Mouse (Mus musculus): ENCODE results near the gene Lrrc51. TPM values are rescaled to one million over a fixed set of nuclear protein-coding genes. Genes with fewer than 3 reads are reported as not detected.
"Not testable (repeated sequence)": the region's sequence is repeated elsewhere in the genome, so short reads cannot be mapped to it uniquely, and the experiment has no call there.

Lrrc51 gene
- polyA plus RNA-seq, 1 experiment from 2014 or later: 9.1 TPM

GRCm38 (mm10) chr7:101963621-101964020, 29.9 kb upstream of the Lrrc51 start:
- WGBS: 96% methylated on average over 2 of the region's 2 CpGs
- Histone ChIP-seq H3K4me1 (peaks cover 2% of the 10 kb centered on the region), H3K4me3 (no peak overlapping the region), H3K27me3 (replicated peaks) (no peaks in the 10 kb centered on the region), H3K36me3 (replicated peaks) (no peaks in the 10 kb centered on the region), H3K9ac (no peak overlapping the region), H3K9me3 (no peaks in the 10 kb centered on the region), H3K4me2 (no peak overlapping the region), H3K27ac (no peak overlapping the region)
- no peak for ATAC-seq (replicated peaks)

GRCm38 (mm10) chr7:101962829-101963228, 29.1 kb upstream of the Lrrc51 start:
- no peak overlapping the region for H3K4me2 ChIP-seq
- H3K27ac ChIP-seq: no peak overlapping the region
- no peak overlapping the region for H3K9ac ChIP-seq
- 94% methylated on average over 2 of the region's 2 CpGs for WGBS
- no peak for ATAC-seq (replicated peaks)
- H3K4me1 ChIP-seq: no peaks in the 10 kb centered on the region
- no peaks in the 10 kb centered on the region for H3K27me3 ChIP-seq (replicated peaks)
- H3K4me3 ChIP-seq: no peak overlapping the region
- no peaks in the 10 kb centered on the region for H3K36me3 ChIP-seq (replicated peaks)
- no peaks in the 10 kb centered on the region for H3K9me3 ChIP-seq

GRCm38 (mm10) chr7:101956911-101957310, 23.2 kb upstream of the Lrrc51 start:
- Histone ChIP-seq H3K4me3 (no peak overlapping the region), H3K9me3 (no peaks in the 10 kb centered on the region), H3K4me1 (no peaks in the 10 kb centered on the region), H3K36me3 (replicated peaks) (no peaks in the 10 kb centered on the region), H3K27me3 (replicated peaks) (no peaks in the 10 kb centered on the region), H3K9ac (no peak overlapping the region), H3K27ac (no peak overlapping the region), H3K4me2 (no peak overlapping the region)
- no peak for ATAC-seq (replicated peaks)
- 94% methylated on average over 5 of the region's 5 CpGs for WGBS

GRCm38 (mm10) chr7:101956481-101956880, 22.8 kb upstream of the Lrrc51 start:
- no peaks in the 10 kb centered on the region for H3K36me3 ChIP-seq (replicated peaks)
- no peaks in the 10 kb centered on the region for H3K9me3 ChIP-seq
- H3K4me3 ChIP-seq: no peak overlapping the region
- H3K9ac ChIP-seq: no peak overlapping the region
- no peaks in the 10 kb centered on the region for H3K4me1 ChIP-seq
- H3K27me3 ChIP-seq (replicated peaks): no peaks in the 10 kb centered on the region
- H3K4me2 ChIP-seq: no peak overlapping the region
- WGBS: 88% methylated on average over 1 of the region's 1 CpGs
- ATAC-seq (replicated peaks): no peak
- no peak overlapping the region for H3K27ac ChIP-seq

GRCm38 (mm10) chr7:101955862-101956261, 22.2 kb upstream of the Lrrc51 start:
- no peak overlapping the region for H3K4me3 ChIP-seq
- H3K9me3 ChIP-seq: no peaks in the 10 kb centered on the region
- ATAC-seq (replicated peaks): no peak
- H3K27ac ChIP-seq: no peak overlapping the region
- no peaks in the 10 kb centered on the region for H3K27me3 ChIP-seq (replicated peaks)
- no peak overlapping the region for H3K9ac ChIP-seq
- no peaks in the 10 kb centered on the region for H3K4me1 ChIP-seq
- no peaks in the 10 kb centered on the region for H3K36me3 ChIP-seq (replicated peaks)
- WGBS: 56% methylated on average over 4 of the region's 4 CpGs
- H3K4me2 ChIP-seq: no peak overlapping the region

GRCm38 (mm10) chr7:101955276-101955675, 21.6 kb upstream of the Lrrc51 start:
- H3K27ac ChIP-seq: no peak overlapping the region
- no peak overlapping the region for H3K9ac ChIP-seq
- no peaks in the 10 kb centered on the region for H3K4me1 ChIP-seq
- no peaks in the 10 kb centered on the region for H3K27me3 ChIP-seq (replicated peaks)
- 96% methylated on average over 2 of the region's 2 CpGs for WGBS
- no peak for ATAC-seq (replicated peaks)
- no peaks in the 10 kb centered on the region for H3K36me3 ChIP-seq (replicated peaks)
- no peaks in the 10 kb centered on the region for H3K9me3 ChIP-seq
- no peak overlapping the region for H3K4me2 ChIP-seq
- H3K4me3 ChIP-seq: no peak overlapping the region

- no peak overlapping the region for H3K4me2 ChIP-seq
- H3K4me3 ChIP-seq: no peak overlapping the region
- H3K9ac ChIP-seq: no peak overlapping the region
- H3K27ac ChIP-seq: no peak overlapping the region
- no peaks in the 10 kb centered on the region for H3K9me3 ChIP-seq
- H3K36me3 ChIP-seq (replicated peaks): no peaks in the 10 kb centered on the region
- no peaks in the 10 kb centered on the region for H3K4me1 ChIP-seq
- no peak for ATAC-seq (replicated peaks)
- WGBS: 93% methylated on average over 2 of the region's 2 CpGs
- H3K27me3 ChIP-seq (replicated peaks): no peaks in the 10 kb centered on the region
Observed at GRCm38 (mm10) chr7:101954163-101954562, 20.5 kb upstream of the Lrrc51 start.

GRCm38 (mm10) chr7:101952098-101952497, 18.4 kb upstream of the Lrrc51 start:
- ATAC-seq (replicated peaks): no peak
- Histone ChIP-seq H3K27me3 (replicated peaks) (no peaks in the 10 kb centered on the region), H3K4me2 (no peak overlapping the region), H3K4me1 (no peaks in the 10 kb centered on the region), H3K27ac (no peak overlapping the region), H3K9me3 (no peaks in the 10 kb centered on the region), H3K36me3 (replicated peaks) (no peaks in the 10 kb centered on the region), H3K9ac (no peak overlapping the region), H3K4me3 (no peak overlapping the region)
- WGBS: 80% methylated on average over 2 of the region's 2 CpGs

GRCm38 (mm10) chr7:101951648-101952047, 18.0 kb upstream of the Lrrc51 start:
- no peaks in the 10 kb centered on the region for H3K4me1 ChIP-seq
- H3K27me3 ChIP-seq (replicated peaks): no peaks in the 10 kb centered on the region
- no peak overlapping the region for H3K4me3 ChIP-seq
- H3K4me2 ChIP-seq: no peak overlapping the region
- no peak overlapping the region for H3K27ac ChIP-seq
- no peaks in the 10 kb centered on the region for H3K36me3 ChIP-seq (replicated peaks)
- H3K9ac ChIP-seq: no peak overlapping the region
- no peak for ATAC-seq (replicated peaks)
- H3K9me3 ChIP-seq: no peaks in the 10 kb centered on the region
- WGBS: 95% methylated on average over 1 of the region's 1 CpGs

GRCm38 (mm10) chr7:101949008-101949407, 15.3 kb upstream of the Lrrc51 start:
- WGBS: 95% methylated on average over 5 of the region's 5 CpGs
- ATAC-seq (replicated peaks); H3K27me3 ChIP-seq (replicated peaks): not testable (repeated sequence)

GRCm38 (mm10) chr7:101939758-101940157, 6.1 kb upstream of the Lrrc51 start:
- Histone ChIP-seq H3K4me2 (no peak overlapping the region), H3K36me3 (replicated peaks) (no peaks in the 10 kb centered on the region), H3K9me3 (no peaks in the 10 kb centered on the region), H3K4me1 (peaks cover 22% of the 10 kb centered on the region), H3K27me3 (replicated peaks) (no peaks in the 10 kb centered on the region), H3K4me3 (no peak overlapping the region), H3K9ac (no peak overlapping the region), H3K27ac (no peak overlapping the region)
- WGBS: 96% methylated on average over 4 of the region's 4 CpGs
- ATAC-seq (replicated peaks): no peak

More at GRCm38 (mm10) chr7:101949008-101949407, 15.3 kb upstream of the Lrrc51 start:
- H3K36me3 ChIP-seq (replicated peaks); H3K9me3 ChIP-seq; H3K9ac ChIP-seq; H3K4me3 ChIP-seq; H3K4me2 ChIP-seq; H3K4me1 ChIP-seq; H3K27ac ChIP-seq: not testable (repeated sequence)

GRCm38 (mm10) chr7:101938348-101938747, 4.7 kb upstream of the Lrrc51 start:
- H3K27me3 ChIP-seq (replicated peaks): no peaks in the 10 kb centered on the region
- 82% methylated on average over 2 of the region's 2 CpGs for WGBS
- ATAC-seq (replicated peaks): no peak
- no peak overlapping the region for H3K4me3 ChIP-seq
- no peak overlapping the region for H3K9ac ChIP-seq
- no peaks in the 10 kb centered on the region for H3K9me3 ChIP-seq
- H3K4me2 ChIP-seq: no peak overlapping the region
- H3K27ac ChIP-seq: no peak overlapping the region
- no peaks in the 10 kb centered on the region for H3K36me3 ChIP-seq (replicated peaks)
- peaks cover 26% of the 10 kb centered on the region for H3K4me1 ChIP-seq

- Histone ChIP-seq H3K9ac (no peak overlapping the region), H3K27ac (no peak overlapping the region), H3K36me3 (replicated peaks) (no peaks in the 10 kb centered on the region), H3K4me1 (peaks cover 34% of the 10 kb centered on the region), H3K4me3 (no peak overlapping the region), H3K27me3 (replicated peaks) (no peaks in the 10 kb centered on the region), H3K9me3 (no peaks in the 10 kb centered on the region), H3K4me2 (no peak overlapping the region)
- WGBS: 93% methylated on average over 4 of the region's 4 CpGs
- ATAC-seq (replicated peaks): no peak
Observed at GRCm38 (mm10) chr7:101937569-101937968, 3.9 kb upstream of the Lrrc51 start.
